Mouse (Mus musculus) testis, adult 2 months (tissue): ENCODE measurements around the gene Apol9a.
"Not testable (repeated sequence)": the region's sequence is repeated elsewhere in the genome, so short reads cannot be mapped to it uniquely, and the experiment has no call there.

Experiments
- CTCF ChIP-seq: fragments of 200-500 bp; IDR thresholded peaks from 2 replicates; pipeline ENCODE4 v1.5.1; 2012; ENCODE audit warnings: low read depth, mild to moderate bottlenecking, inconsistent platforms, low read length, moderate library complexity; ENCODE audit not compliant: control insufficient read depth, insufficient read depth, insufficient replicate concordance
- POLR2A ChIP-seq: fragments of 200-500 bp; IDR thresholded peaks from 2 replicates; pipeline ENCODE4 v1.6.1; 2012; ENCODE audit warnings: low read depth, mild to moderate bottlenecking, inconsistent platforms, low read length, moderate library complexity; ENCODE audit not compliant: control insufficient read depth

DNA sequence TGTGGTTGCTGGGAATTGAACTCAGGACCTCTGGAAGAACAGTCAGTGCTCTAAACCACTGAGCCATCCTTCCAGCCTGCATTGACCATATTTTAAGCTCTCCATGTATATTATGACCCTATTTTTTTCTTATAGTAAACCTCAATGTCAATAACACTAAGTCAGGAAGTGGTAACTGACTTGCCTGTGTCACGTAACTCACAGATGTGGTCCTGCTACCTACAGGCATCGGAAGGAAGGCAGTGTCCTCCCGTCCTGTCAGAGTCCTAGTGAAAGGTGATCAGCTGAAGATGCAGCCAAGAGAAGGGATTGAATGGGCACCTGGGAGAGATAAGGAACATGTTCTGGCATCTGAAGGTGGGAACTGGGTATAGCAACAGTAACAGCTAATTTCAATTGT lies 8.7 kb upstream of the Apol9a start:
- not testable (repeated sequence) for TF ChIP-seq CTCF, POLR2A
